Mouse (Mus musculus): ENCODE data around the gene Lrrc75b.
A peak's percentile ranks its signal among the peaks of the same experiment; 100 is the strongest.

The Lrrc75b gene

DNA sequence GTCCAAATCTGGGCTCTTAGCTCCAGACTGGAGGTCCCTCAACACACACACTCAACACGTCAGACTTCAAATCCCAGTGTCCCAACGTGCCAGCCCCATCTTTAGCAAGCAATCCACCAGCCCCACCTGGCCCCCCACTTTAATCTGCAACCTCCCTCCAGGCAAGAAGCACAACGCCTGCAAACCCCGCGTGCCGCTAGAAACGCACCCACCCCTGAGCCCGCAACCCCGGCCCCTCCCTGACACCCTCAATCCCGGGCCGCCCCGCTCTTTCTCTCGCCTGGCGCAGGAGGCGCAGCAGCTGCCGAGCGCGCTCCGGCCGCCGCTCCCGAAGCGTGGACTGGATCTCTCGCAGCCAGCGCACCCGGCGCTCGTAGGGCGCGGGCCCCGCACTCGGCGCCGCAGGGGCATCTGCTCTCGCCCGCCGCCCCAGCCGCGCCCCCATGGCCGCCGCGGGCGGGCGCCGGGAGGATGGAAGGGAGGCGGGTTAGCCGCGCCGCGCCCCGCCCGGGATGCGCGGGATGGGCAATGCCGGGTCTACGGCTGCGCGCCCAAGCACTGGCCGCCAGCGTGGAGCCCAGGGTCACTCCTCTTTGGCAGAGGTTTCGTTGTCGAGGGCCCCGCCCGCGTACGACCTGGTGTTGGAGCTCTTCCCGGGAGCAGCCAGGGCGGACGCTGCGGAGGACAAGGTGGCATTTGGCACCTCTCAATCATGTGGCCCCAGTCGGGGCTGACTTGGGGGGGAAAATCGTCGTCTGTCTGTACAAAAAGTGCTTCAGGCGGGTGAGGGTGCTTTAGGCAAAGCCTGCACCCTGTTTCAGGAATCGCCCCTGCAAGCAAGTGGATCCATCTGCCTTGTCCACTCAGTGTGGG, at the start of gene Lrrc75b:
TSS of gene Lrrc75b (minus strand) at position 655 of the 873 bp plus-strand sequence.
- peak; percentile 86 to 88 for DNase-seq

DNA sequence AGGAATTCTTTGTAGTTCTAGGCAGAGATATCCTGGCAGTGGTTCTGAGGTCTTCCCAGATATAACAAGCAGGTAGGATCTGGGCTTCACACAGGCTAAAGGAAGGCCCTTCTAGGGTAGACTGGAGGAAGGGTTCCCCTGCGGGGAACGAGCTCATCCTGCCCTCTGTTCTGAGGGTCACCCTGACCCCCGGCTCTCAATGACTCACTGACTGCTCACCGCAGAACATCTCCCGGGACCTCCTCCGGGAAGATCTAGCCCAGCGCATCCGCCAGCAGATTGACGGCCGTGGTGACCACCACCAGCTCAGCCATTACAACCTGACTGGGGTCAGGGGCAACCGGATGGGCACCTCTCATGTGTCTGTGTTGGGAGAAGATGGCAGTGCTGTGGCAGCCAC, 48.8 kb upstream of the Lrrc75b start:
- no peak for DNase-seq

DNA sequence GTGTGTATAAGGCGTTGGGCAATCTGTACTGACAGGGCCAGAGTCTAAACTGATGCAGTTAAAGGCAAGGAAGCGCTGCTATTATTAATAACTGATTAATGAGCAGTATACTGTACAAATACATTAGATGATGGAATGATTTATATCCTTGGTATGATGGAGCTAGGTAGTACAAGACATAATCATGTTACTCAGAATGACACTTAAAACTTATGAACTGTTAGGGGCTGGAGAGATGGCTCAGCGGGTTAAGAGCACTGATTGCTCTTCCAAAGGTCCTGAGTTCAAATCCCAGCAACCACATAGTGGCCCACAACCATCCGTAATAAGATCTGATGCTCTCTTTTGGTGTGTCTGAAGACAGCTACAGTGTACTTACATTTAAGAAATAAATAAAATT, 47.1 kb upstream of the Lrrc75b start:
- DNase-seq = no peak

DNA sequence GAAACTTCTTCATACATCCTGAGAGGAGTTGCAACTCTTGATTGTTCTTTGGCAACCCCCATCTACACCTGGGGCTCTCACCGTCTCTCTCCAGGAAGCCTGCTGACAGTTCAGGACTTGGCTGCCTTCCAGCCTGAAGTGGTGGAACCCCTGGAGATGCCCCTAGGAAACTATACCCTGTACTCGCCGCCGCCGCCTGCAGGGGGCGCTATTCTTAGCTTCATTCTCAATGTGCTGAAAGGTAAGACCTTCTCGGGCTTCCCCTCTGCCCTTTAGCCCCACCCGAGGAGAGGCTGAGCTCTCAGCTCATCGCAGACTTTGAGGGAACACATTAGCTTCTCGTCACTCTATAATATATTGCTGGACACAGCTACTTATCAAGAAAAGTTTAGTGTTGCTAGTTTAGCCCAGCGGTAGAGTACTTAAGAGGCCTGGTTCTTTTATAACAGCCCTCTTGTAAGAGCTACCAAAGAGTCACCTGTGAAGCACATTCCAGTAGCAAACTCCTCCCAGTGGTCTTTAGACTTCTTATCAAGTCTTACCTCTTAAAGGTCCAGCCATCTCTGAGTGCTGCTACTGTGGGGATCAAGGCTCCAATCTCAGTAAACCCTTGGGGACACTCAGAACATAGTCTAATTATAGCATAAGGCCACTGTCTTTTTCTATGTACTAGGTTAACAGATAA, 45.2 kb upstream of the Lrrc75b start:
- no peak for DNase-seq

DNA sequence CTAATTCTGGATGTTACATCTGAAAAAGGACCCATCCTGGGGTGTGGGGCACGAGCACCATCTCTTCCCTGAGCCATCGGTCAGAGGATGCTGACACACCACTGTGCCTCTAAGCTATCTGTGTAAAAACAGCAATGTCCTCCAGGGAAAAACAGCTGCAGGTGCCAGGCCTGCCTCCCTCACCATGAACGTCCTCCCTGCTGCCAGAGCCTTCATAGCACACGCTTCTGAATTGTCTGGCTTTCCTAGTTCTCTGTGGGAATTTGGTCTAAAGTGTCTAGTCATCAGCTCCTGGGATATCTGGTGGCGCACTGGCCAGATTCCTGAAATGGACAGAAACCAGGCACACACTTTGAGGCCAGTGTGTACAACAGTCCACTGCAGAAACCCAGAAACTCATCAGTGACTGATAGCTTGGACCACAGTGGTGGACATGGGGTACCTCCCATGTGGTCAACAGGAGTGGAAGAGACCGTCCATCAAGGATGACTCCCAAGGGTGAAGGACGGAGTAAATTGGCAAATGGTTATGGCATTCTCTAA, 40.1 kb upstream of the Lrrc75b start:
- no peak for DNase-seq

DNA sequence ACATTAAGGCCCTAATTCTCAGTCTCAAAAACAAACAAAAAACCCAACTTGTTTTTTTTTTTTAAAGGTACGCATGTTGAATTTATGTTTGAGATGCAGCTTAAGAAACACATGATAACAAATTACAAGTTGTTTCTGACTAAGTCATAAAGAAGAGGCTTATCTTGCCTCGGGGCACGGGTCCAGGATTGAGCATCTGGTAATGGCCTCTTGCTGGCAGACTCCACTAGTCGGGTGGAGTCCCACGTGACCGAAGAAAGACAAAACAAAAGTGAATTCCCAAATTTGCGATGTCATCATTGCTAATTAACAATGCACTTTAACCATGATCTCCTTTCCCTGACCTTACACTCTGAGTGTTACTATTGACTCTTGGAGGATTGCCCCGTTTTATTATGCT, 35.9 kb upstream of the Lrrc75b start:
- peak; percentile 84 to 89 for DNase-seq

DNA sequence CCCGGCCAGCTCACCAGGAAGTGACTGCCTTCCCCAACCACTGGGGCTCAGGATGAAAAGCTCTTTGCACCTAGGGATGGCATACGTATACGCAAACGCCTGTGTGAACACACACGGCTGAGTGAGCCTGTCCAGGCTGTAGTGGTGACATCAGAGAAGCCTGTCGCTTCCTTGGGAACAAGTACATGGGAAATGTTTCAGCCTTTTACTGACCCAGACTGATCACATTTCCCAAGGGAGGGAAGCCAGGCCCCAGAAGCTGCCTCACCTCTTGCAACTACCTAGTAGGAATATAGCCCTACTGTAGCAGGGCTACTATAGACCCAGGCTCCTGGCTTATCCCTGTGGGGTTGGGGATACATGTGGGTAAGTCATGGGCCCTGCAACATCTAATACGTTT, 32.5 kb upstream of the Lrrc75b start:
- DNase-seq = no peak

DNA sequence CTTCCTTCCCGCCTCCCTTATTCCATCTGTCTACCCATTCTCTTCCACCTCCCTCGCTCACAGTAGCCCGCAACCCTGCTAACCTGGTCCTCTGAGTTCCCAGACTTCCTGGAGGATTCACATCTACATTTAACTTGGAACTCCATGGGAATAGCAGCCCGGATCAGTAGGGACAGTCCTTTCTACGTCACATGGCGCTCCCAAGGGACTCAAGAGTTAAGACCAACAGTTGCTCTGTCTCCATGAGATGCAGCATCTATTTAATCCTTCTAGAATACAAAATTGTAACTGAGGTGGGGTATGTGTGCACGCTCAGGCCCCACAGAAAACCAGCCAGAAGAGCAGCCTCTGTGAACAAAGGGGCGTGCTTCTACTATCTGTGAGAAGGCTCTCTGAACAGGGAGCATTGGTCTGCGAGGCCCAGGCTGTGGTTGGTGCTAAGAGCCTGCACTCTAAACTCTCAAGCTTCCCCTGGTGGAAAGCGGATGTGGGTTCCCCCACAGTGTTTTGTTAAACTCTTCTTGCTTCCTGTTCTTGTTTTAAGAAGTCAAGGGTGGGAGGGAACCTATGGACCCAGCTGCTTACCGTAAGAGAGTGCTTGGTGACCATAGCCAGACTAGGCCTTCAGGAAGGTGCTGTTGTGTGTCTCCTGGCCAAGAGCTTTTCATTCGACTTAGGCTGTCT, 31.2 kb upstream of the Lrrc75b start:
- DNase-seq = no peak

DNA sequence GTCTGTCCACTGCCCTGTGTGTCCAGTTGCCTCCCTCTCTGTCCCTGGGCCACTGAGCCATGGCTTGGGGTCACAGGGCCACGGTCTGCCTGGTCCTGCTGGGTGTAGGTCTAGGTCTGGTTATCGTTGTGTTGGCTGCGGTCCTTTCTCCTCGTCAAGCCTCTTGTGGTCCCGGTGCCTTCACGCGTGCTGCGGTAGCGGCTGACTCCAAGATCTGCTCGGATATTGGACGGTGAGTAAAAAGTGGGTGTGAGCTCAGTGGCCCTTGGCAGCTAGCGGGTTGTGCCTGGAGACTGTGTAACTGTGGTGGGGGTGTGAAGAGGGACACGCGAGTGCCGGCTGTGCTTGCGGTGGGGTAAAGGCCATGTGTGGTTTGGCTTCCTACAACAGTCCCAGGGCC, 29.5 kb upstream of the Lrrc75b start:
- DNase-seq = no peak

DNA sequence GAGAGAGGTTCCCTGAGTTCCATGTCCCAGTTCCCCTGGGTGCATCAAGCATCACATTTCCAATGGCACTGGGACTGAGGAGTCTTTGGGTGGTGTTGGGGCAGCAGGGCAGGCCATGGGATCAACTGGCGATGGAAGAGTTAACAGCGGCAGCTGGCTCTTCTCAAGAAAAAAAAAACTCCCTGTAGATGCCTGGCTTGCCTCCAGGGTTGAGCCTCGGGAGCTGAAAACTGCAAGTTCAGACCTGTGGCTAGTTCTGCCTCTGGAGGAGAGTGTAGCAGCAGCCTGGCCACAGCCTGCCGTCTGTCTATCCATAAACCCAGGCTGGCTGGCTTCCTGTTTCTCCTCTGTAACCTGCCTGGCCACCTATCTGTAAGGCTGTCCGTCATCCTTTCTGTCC, 29.0 kb upstream of the Lrrc75b start, which contains the start of gene Ggt5:
TSS of gene Ggt5 (plus strand) at position 212 of the 400 bp plus-strand sequence.
- peak; percentile 68 to 76 for DNase-seq

DNA sequence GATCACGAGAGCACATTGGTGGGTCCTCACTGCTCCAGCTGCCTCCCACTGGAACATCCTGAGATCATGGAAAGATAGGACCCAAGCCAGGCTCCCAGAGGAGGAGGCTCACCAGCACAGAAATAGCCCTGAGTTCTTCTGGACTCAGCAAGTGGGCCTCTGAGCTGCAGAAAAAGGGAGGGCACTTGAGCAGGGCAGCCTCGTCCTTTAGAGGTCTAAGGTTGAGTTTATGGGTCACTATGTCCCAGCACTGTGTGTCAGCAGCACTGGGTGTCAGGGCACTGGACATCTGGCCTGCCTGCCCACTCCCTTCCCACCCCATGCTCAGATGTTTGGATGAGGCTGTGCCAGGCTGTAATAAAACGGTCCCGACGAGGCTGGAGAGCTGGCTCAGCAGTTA, 28.2 kb upstream of the Lrrc75b start:
- DNase-seq = no peak

DNA sequence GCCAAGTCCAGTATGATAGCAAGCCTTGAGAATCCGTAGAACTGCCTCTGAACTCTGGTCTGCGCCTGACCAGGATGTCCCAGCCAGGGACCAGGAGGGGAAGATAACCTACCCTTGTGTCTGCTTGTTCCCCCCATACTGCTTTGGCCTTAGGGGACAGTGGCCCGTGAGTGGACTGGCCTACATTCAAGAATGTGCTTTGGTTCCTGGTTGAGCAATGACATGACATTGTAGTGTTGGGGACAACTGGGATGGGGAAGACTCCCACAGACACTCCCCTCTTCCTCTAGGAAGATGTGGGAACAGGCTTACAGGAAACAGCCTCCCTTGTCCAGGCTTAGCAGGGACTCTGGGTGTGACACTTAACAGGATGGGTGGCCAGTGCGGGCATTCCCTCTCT, 27.7 kb upstream of the Lrrc75b start:
- DNase-seq = no peak

DNA sequence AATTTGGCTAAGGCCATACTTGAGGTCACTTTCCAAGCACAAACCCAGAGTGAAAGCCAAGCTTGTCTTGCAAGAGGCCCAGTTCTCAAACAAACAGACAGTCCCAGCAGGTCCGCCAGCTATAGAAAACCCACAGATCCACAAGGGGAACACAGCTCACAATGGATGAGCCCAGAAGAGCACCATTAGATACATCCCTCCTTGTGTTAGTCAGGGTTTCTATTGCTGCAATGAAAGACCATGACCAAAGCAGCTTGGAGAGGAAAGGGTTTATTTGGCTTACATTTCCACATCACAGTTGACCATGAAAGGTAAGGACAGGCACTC, 26.4 kb upstream of the Lrrc75b start:
- DNase-seq = no peak

DNA sequence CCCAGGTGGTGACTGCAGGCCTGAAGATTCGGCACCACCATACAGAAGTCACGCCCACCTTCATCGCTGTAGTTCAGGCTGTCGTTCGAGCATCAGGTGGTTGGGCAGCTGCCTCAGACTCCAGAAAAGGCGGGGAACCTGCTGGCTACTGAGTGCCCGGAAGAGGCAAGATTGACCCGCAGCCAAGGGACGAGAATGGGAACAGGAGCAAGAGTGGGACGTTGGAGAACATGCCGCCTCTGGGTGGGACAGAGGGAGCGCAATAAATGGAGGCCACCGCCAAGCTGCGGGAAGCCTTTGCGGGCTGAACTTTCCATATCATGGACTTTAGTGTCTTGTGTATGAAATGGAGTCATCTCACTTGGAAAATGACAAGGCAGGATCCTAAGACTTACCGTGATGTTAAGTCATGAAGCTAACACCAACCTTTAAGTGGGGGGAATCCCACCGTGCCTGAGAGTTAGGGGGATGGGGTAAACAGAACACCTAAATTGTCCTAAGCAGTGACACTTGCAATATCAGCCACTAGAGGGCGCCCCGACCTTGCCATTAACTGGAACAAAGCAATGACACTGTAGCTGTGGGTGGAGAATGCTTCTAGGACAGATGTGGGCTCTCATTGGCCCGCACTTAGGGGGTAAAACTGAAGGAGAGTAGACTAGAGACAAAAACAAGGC, 25.9 kb upstream of the Lrrc75b start:
- peak; percentile 94 to 97 for DNase-seq

DNA sequence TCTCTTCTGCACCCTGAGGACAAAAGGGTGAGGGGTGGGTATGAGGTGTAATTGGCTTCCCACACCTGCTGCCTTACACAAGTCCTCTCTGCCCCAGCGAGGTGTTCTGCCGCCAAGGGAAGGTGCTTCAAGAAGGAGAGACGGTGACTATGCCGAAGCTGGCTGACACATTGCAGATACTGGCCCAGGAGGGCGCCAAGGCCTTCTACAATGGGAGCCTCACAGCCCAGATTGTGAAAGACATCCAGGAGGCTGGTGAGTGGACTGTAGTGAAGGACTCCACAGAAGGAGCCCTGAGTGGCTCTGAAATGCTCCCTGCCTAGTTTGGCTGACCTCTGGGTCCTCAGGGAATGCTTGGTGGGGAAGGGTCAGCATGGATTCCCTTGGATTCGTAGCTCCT, 19.0 kb upstream of the Lrrc75b start:
- no peak for DNase-seq

DNA sequence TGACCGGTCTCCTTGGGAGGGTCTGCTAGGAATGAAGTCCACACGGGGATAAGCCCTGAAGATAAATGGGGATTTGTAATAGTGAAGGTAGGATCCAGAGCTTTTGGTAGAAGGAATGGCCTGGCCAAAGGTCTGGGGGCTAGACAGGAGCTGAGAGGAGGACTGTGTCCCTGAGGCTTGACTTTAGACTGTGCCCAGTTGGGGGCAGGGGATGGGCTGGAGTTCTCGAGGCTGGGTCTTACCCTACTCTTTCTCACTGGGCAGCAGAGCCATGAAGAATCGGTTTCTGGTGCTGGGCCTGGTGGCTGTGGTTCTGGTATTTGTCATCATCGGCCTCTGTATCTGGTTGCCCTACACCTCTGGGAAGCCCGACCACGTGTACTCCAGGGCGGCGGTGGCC, 13.8 kb upstream of the Lrrc75b start:
- DNase-seq = no peak

DNA sequence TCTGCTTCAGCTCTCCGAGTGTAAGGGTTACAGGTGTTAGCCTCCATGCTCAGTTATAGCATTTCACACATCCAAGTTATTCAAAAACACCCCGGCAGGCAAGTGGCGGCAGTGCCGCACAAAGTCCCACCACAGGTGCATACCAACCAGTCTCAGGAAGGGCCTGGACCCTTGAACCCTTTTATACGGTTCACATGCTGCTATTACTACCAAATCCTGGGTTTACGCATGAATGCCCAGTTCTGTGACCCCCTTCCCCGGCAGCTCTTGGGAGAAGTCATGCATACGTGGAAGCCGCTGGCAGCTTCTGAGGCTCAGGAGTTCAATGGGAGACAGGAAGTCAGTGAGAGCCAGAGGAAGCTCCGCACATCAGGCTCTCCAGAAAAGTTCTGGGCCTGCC, 13.1 kb upstream of the Lrrc75b start:
- DNase-seq = no peak

DNA sequence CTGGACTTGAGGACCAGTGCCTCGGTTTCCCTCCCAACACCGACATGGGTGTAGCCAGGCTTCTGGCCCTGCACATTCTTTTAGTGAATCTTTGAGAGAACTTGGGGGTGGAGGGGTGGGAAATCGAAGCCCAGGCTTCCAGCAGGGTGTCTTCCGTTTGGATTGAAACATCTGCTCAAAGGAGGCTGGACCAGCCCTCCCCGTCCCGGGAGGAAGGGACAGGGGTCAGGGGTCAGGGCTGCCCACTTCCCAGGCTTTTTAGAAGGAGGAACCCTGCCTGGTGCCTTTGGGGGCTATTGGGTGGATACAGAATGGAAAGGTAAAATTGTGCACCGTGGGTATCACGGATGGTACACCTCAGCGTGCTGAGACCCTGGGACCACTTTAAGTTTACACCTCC, 11.8 kb upstream of the Lrrc75b start:
- no peak for DNase-seq

DNA sequence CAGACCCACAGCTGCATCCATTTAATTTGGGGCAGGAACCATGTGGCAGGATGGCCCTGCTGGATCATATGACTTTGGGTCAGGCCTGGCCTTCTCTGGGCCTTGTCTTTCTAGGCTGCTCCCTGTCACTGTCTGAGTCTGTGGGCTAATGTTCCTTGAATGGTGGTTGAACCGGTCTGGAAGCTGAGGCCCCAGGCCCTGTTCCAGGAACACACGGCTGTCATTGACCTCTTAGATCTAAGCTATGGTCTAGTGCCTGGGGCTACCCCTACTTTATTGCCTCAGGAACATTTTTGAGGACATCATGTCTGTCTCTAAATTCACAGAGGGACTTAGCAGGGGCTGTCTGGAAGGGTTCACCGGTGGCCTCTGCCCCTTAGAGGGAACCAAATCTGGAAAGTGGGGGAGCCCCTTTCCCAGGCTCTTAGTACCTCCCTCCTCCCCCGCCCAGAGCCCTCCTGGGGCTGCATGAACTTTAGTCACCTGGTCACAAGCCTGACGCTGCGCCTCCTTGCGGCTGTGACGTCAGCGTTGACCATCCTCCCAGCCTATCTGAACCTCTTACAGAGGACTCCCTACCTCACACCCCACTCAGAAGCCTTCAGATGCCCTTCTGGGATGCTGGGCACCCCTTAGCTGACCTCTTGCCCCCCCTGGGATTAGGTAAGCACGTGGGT, 11.0 kb upstream of the Lrrc75b start:
- DNase-seq = no peak

DNA sequence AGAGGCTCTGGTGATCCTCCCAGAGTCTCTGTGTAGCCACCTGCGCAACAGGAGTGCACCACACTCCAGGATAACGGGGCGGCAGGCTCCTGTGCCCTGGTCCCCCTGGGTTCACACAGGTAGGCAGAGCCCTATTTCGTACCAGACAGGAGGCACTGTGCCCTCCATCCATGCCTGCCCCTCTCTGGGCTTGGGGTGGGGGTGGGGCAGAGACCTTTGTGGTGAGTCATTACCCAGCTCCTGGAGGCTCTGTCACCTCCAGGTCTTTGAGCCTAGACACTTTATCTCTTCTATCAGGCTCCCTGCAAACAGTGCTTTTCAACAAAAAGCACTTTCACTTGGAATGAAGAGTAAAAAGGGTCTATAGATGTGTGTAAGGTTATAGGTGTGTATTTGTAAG, 8.7 kb upstream of the Lrrc75b start:
- DNase-seq = no peak

DNA sequence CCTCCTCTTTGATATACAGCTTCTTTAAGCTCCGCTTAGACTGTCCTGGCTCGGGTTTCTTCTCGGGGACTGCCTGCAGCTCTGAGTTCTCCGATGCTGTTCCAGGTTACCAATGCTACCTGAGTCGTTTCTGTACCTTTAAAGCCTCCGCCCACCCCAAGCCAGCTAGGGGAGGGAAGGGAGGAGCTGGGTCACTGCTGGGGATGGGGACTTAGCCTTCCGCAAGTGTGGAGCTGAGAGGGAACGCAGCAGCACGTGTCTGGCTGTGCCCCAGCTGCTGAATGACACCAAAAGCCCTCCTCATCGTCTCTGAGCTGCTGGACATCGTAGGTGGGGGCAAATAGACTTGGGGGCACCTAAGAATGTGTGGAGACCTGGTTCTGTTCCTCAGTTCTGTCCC, 8.3 kb upstream of the Lrrc75b start:
- DNase-seq = no peak

DNA sequence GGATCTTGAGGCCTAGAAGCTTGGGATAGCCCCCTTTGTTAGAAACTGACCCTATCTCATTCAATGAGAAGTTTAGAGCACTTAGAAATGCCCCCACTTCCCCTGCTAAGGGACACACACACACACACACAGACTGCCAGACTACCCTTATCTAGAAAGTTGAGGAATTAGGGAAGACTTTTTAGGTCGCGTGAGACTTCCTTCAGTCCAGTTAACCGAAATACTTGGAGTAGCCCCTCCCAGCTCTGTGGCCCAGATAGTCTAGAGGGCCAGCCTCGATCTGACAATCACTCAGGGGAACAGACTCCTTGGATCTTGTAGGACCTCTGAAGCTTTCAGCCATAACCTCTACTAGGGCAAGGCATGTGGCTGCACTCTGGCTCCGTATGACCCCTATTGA, 7.9 kb upstream of the Lrrc75b start:
- DNase-seq = no peak
